Comparison of ENCODE assay signal across 20 mouse cellular contexts in the genomic region with DNA sequence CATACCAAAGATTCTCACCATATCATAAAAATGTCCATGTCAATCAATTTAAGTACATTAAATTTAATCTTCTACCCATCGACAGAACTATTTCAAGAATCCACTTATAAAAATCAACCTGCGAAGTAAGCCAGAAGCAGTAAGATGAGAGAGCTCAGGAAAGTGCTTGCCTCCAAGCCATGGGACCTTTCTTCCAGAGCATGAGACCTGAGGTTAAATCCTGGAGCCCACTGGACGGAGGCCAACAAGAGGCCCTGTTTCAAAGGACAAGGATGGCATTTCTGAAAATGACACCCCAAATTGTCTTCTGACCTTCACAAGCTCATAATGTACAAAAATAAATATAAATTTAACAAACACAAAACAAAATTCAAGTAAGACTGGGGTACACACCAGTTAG.
DNase-seq lines count a peak whose midpoint lies in the region; ATAC-seq and TF ChIP-seq lines count a peak whose summit lies in the region.
"Had no signal": no experiment of that assay in that cellular context is flagged by ENCODE, and none has a peak within 500 bp of the region (broad histone marks: within the 10 kb centered on the region; RNA-seq: fewer than 3 reads in every experiment).

No protein-coding gene starts in this region.

- 0 out of 2 replicates have a peak overlapping the region, but pooled peaks have one; percentile 49 for H3K27ac ChIP-seq in heart, embryonic 12.5 days (ENCODE audit: poor library complexity, severe bottlenecking)
- H3K27ac ChIP-seq in limb, embryonic 14.5 days (replicated peaks; ENCODE audit: low read depth, low read length) = 0 out of 2 replicates have a peak overlapping the region, but pooled peaks have one; percentile 33
- H3K27ac ChIP-seq in limb, embryonic 10.5 days = no peak overlapping the region
- peak overlapping the region; percentile 39; the same call in 1 of the 2 replicates for H3K27ac ChIP-seq in lung, postnatal 0 days (ENCODE audit: low read length)
- H3K27ac ChIP-seq: embryonic facial prominence, embryonic 12.5 days; forebrain, embryonic 15.5 days; heart, embryonic 10.5 days; hindbrain, embryonic 13.5 days; hindbrain, postnatal 0 days had no signal

- TF ChIP-seq CTCF in lung, postnatal 0 days (IDR thresholded peaks at IDR 0.05) = no peak

- no peak overlapping the region for H3K4me3 ChIP-seq in heart, embryonic 12.5 days
- H3K4me3 ChIP-seq in limb, embryonic 14.5 days (replicated peaks; ENCODE audit: low read length) = no peak overlapping the region
- no peak overlapping the region for H3K4me3 ChIP-seq in limb, embryonic 10.5 days
- H3K4me3 ChIP-seq in lung, postnatal 0 days (ENCODE audit: low read depth, low read length) = no peak overlapping the region
- H3K4me3 ChIP-seq: embryonic facial prominence, embryonic 12.5 days; forebrain, embryonic 15.5 days; heart, embryonic 10.5 days; hindbrain, embryonic 13.5 days had no signal

- no peaks in the 10 kb centered on the region for H3K27me3 ChIP-seq in heart, embryonic 12.5 days (replicated peaks)
- H3K27me3 ChIP-seq in limb, embryonic 14.5 days (ENCODE audit: control insufficient read depth, insufficient read depth, low read length) = no peaks in the 10 kb centered on the region
- no peaks in the 10 kb centered on the region for H3K27me3 ChIP-seq in limb, embryonic 10.5 days (ENCODE audit: low read depth, poor library complexity, severe bottlenecking)
- H3K27me3 ChIP-seq in lung, postnatal 0 days (replicated peaks; ENCODE audit: insufficient read depth, low read length) = no peaks in the 10 kb centered on the region
- H3K27me3 ChIP-seq: CH12.LX; embryonic facial prominence, embryonic 12.5 days; forebrain, embryonic 15.5 days; hindbrain, embryonic 13.5 days; Patski had no signal

- no peak for ATAC-seq in heart, embryonic 12.5 days (ENCODE audit: insufficient number of reproducible peaks, low FRiP score)
- ATAC-seq in limb, embryonic 14.5 days (ENCODE audit: low FRiP score, low read depth) = no peak
- no peak for ATAC-seq in lung, postnatal 0 days
- ATAC-seq: activated CD4-positive, CD25-positive, alpha-beta regulatory T cell, adult 4 months; forebrain, embryonic 15.5 days; hindbrain, postnatal 0 days; Patski had no signal

- 73% methylated on average over 3 of the region's 3 CpGs for WGBS in heart, embryonic 12.5 days
- 56% methylated on average over 3 of the region's 3 CpGs for WGBS in limb, embryonic 14.5 days
- 92% methylated on average over 3 of the region's 3 CpGs for WGBS in limb, embryonic 10.5 days
- 70% methylated on average over 3 of the region's 3 CpGs for WGBS in lung, postnatal 0 days

- no peak for TF ChIP-seq POLR2A in limb, embryonic 14.5 days (IDR thresholded peaks at IDR 0.05; ENCODE audit: borderline replicate concordance, extremely low read depth, insufficient read depth, insufficient read length)

- DNase-seq in adrenal gland, postnatal 25 days = peak; percentile 40
- no peak for DNase-seq in adrenal gland, adult 18-20 months (ENCODE audit: low spot score in 2 of 2)
- DNase-seq in heart, adult 9 months (ENCODE audit: low spot score in 2 of 2) = no peak
- DNase-seq in limb, embryonic 14.5 days (ENCODE audit: low spot score) = no peak
- no peak for DNase-seq in limb, embryonic 10.5 days (ENCODE audit: low spot score)
- DNase-seq in lung, postnatal 0 days (ENCODE audit: low spot score) = no peak
- no peak for DNase-seq in lung, postnatal 25 days (ENCODE audit: low spot score)
- DNase-seq: cerebellum, adult 11-12 months; cerebellum, adult 9-10 months; gastrocnemius, postnatal 10 days; kidney, adult 11 months had no signal

- no peaks in the 10 kb centered on the region for H3K9me3 ChIP-seq in heart, embryonic 12.5 days (replicated peaks)
- H3K9me3 ChIP-seq in limb, embryonic 14.5 days (ENCODE audit: control insufficient read depth, low read length) = no peaks in the 10 kb centered on the region
- H3K9me3 ChIP-seq in limb, embryonic 10.5 days (replicated peaks) = no peaks in the 10 kb centered on the region
- H3K9me3 ChIP-seq in lung, postnatal 0 days (ENCODE audit: low read length) = no peaks in the 10 kb centered on the region
- H3K9me3 ChIP-seq: embryonic facial prominence, embryonic 12.5 days; forebrain, embryonic 15.5 days; heart, embryonic 10.5 days; hindbrain, embryonic 13.5 days had no signal

- H3K9ac ChIP-seq in heart, embryonic 12.5 days = no peak overlapping the region
- H3K9ac ChIP-seq in limb, embryonic 14.5 days (ENCODE audit: low read depth, low read length, severe bottlenecking) = no peak overlapping the region
- H3K9ac ChIP-seq in lung, postnatal 0 days (replicated peaks; ENCODE audit: low read depth) = no peak overlapping the region
- H3K9ac ChIP-seq: embryonic facial prominence, embryonic 12.5 days; forebrain, embryonic 15.5 days; hindbrain, embryonic 13.5 days had no signal

- no peak overlapping the region for H3K4me2 ChIP-seq in heart, embryonic 12.5 days
- no peak overlapping the region for H3K4me2 ChIP-seq in limb, embryonic 14.5 days (replicated peaks; ENCODE audit: low read depth, low read length, severe bottlenecking)
- no peak overlapping the region for H3K4me2 ChIP-seq in lung, postnatal 0 days (replicated peaks; ENCODE audit: low read depth, low read length)
- H3K4me2 ChIP-seq: embryonic facial prominence, embryonic 12.5 days; forebrain, embryonic 15.5 days; hindbrain, embryonic 13.5 days had no signal

- peaks cover 24% of the 10 kb centered on the region for H3K36me3 ChIP-seq in heart, embryonic 12.5 days
- H3K36me3 ChIP-seq in limb, embryonic 14.5 days (ENCODE audit: control insufficient read depth, insufficient read depth, low read length) = peaks cover 11% of the 10 kb centered on the region
- H3K36me3 ChIP-seq in limb, embryonic 10.5 days = peaks cover 38% of the 10 kb centered on the region
- 0 out of 2 replicates have a peak, but pooled peaks cover 5% of the 10 kb centered on the region for H3K36me3 ChIP-seq in lung, postnatal 0 days (ENCODE audit: insufficient read depth, low read length)

- TF ChIP-seq EP300 in lung, postnatal 0 days (IDR thresholded peaks at IDR 0.05) = 0 out of 2 replicates have a peak, but pooled peaks have one; percentile 21

- H3K4me1 ChIP-seq in heart, embryonic 12.5 days (replicated peaks) = peaks cover 30% of the 10 kb centered on the region
- H3K4me1 ChIP-seq in limb, embryonic 14.5 days (ENCODE audit: control insufficient read depth, insufficient read depth, low read length) = peaks cover 5% of the 10 kb centered on the region
- no peaks in the 10 kb centered on the region for H3K4me1 ChIP-seq in limb, embryonic 10.5 days
- peaks cover under 1% of the 10 kb centered on the region; the same call in 1 of the 2 replicates for H3K4me1 ChIP-seq in lung, postnatal 0 days (ENCODE audit: insufficient read depth, low read depth, low read length)
